Mouse (Mus musculus): ENCODE measurements around the gene Atg4d.

GRCm38 (mm10) chr9:21305065-21305464 lies 40.0 kb downstream of the Atg4d start:
- TF ChIP-seq CTCF (IDR thresholded peaks at IDR 0.05; ENCODE audit: low read depth, low read length) (no peak), GATA1 (IDR thresholded peaks at IDR 0.05; ENCODE audit: borderline replicate concordance, low read length) (no peak), TAL1 (conservative IDR thresholded peaks at IDR 0.05; ENCODE audit: low read depth, low read length) (no peak)
